Mouse (Mus musculus) stomach, postnatal 0 days (tissue): ENCODE measurements around the gene N4bp1.

Experiments used
- CTCF ChIP-seq: IDR thresholded peaks from 2 replicates; pipeline ENCODE4 v1.5.1; 2016; ENCODE audit warnings: antibody characterized with exemption, low read depth, mild to moderate bottlenecking, moderate library complexity
- EP300 ChIP-seq: optimal IDR thresholded peaks from 2 replicates; pipeline ENCODE3; 2016; ENCODE audit warnings: antibody characterized with exemption

GRCm38 (mm10) chr8:86872097-86872815 is 12.8 kb downstream of the N4bp1 start:
- TF ChIP-seq CTCF (no peak), EP300 (no peak)
